Mouse (Mus musculus) hematopoietic multipotent progenitor cell, adult 10-12 weeks (in vitro differentiated cells): ENCODE measurements around the gene 9430038I01Rik. TPM values are rescaled to one million over a fixed set of nuclear protein-coding genes. Genes with fewer than 3 reads are reported as not detected.

Experiments
- polyA plus RNA-seq: library from polyadenylated mRNA; stranded (reverse); fragments of >175 nt; gene quantifications from 2 replicates; pipeline ENCODE4 v1.2.3, GENCODE M21; 2012; ENCODE audit warnings: low replicate concordance

The 9430038I01Rik gene
- polyA plus RNA-seq: 14.2 and 20.6 TPM in 2 replicates

GRCm38 (mm10) chr7:137410337-137411197 lies at the start of gene 9430038I01Rik:
Gene 9430038I01Rik, minus strand, starts transcription at chr7:137410762.

GRCm38 (mm10) chr7:137437440-137438178 lies 27.0 kb upstream of the 9430038I01Rik start, which contains the start of gene Glrx3:
Gene Glrx3, plus strand, starts transcription at chr7:137437614.

Other genes with a start within 250 kb of the 9430038I01Rik start
- not detected in 2 replicates for gene Ebf3, start 96.3 kb downstream of the 9430038I01Rik start, polyA plus RNA-seq
- gene Glrx3, start 26.9 kb upstream of the 9430038I01Rik start, polyA plus RNA-seq: 82.7 and 114 TPM in 2 replicates